Mouse (Mus musculus) left cerebral cortex, adult 2 months (tissue): Measurements from ENCODE around the gene Ispd. TPM values are rescaled to one million over a fixed set of nuclear protein-coding genes. Genes with fewer than 3 reads are reported as not detected.

Source experiments
- DNase-seq, 2 experiments: peaks; one replicate each; pipeline ENCODE4 v3.0.0; 2021 to 2022; ENCODE audit warnings: low spot score in 2 of 2, mixed read lengths in 1 of 2; ENCODE audit errors: extremely low spot score in 1 of 2
- H3K27ac ChIP-seq: fragments of 200-600 bp; 2 replicates; pipeline ENCODE4 v1.8.1; 2022
- H3K4me3 ChIP-seq: fragments of 200-600 bp; 2 replicates; pipeline ENCODE4 v1.8.1; 2022
- CTCF ChIP-seq: fragments of 200-600 bp; IDR thresholded peaks from 2 replicates; pipeline ENCODE4 v1.8.1; 2022; ENCODE audit warnings: antibody characterized with exemption, mild to moderate bottlenecking, moderate library complexity
- intact Hi-C: fragments of 180-260 bp; cut with DNase I; formaldehyde crosslinking; loops from one replicate; pipeline ENCODE4 v1.15.1; 2025
- total RNA-seq, 2 experiments: library from RNA; stranded (reverse); gene quantifications; 2 replicates each; pipeline ENCODE4 v1.2.3; 2021

Gene Ispd
- total RNA-seq, 2 experiments from 2014 or later, result 10.8 to 10.9 TPM

- intact Hi-C loops, result no loop called here
- no peak for TF ChIP-seq CTCF
- H3K4me3 ChIP-seq, result no peak overlapping the region
- DNase-seq, result no peak
- no peak overlapping the region for H3K27ac ChIP-seq
Measured at GRCm38 (mm10) chr12:36723302-36723701, 342.1 kb downstream of the Ispd start.

- TF ChIP-seq CTCF, result no peak
- Histone ChIP-seq H3K27ac (no peak overlapping the region), H3K4me3 (no peak overlapping the region)
- DNase-seq, result no peak
- intact Hi-C loops, result no loop called here
Measured at GRCm38 (mm10) chr12:36724297-36724696, 343.0 kb downstream of the Ispd start.

- intact Hi-C loops, result no loop called here
- TF ChIP-seq CTCF, result no peak
- Histone ChIP-seq H3K4me3 (no peak overlapping the region), H3K27ac (no peak overlapping the region)
- DNase-seq, result no peak
Measured at GRCm38 (mm10) chr12:36725250-36725649, 344.0 kb downstream of the Ispd start.

- intact Hi-C loops, result no loop called here
- TF ChIP-seq CTCF, result no peak
- DNase-seq, result no peak
- Histone ChIP-seq H3K27ac (no peak overlapping the region), H3K4me3 (no peak overlapping the region)
Measured at GRCm38 (mm10) chr12:36726026-36726425, 344.8 kb downstream of the Ispd start.

GRCm38 (mm10) chr12:36733673-36734371 lies 352.6 kb downstream of the Ispd start:
- no peak overlapping the region for H3K27ac ChIP-seq
- intact Hi-C loops, result no loop called here
- no peak for DNase-seq
- H3K4me3 ChIP-seq, result no peak overlapping the region
- no peak for TF ChIP-seq CTCF

Other genes starting within 250 kb of the Ispd start
- gene Ankmy2, start 224.3 kb upstream of the Ispd start, total RNA-seq, result 10 to 100 TPM; 51.9 to 53.7 TPM
- gene Bzw2, start 223.4 kb upstream of the Ispd start, total RNA-seq, result 10 to 100 TPM; 45.3 to 47.2 TPM
- gene Lrrc72, start 128.1 kb upstream of the Ispd start, total RNA-seq, result not detected
- gene Sostdc1, start 67.3 kb upstream of the Ispd start, total RNA-seq, result 1 to 10 TPM; 2.0 to 2.9 TPM
- 1 to 10 TPM; 1.4 to 1.9 TPM for gene D630036H23Rik, start 731 bp downstream of the Ispd start, total RNA-seq